Mouse (Mus musculus) C2C12 (cell line): ENCODE measurements around the gene Mien1. TPM values are rescaled to one million over a fixed set of nuclear protein-coding genes. Genes with fewer than 3 reads are reported as not detected.

Experiments used
- H3K27me3 ChIP-seq: one replicate; pipeline ENCODE4 v1.6.1; 2011; ENCODE audit not compliant: control insufficient read depth, insufficient read depth, insufficient read length
- H3K36me3 ChIP-seq: one replicate; pipeline ENCODE4 v1.6.1; 2011; ENCODE audit not compliant: control insufficient read depth, insufficient read depth
- H3K4me3 ChIP-seq: one replicate; pipeline ENCODE4 v1.5.1; 2011; ENCODE audit warnings: mild to moderate bottlenecking, control low read depth; ENCODE audit not compliant: poor library complexity, insufficient read depth, severe bottlenecking
- H3K79me2 ChIP-seq: one replicate; pipeline ENCODE4 v1.6.1; 2011; ENCODE audit not compliant: control insufficient read depth, insufficient read depth
- H3K79me3 ChIP-seq: one replicate; pipeline ENCODE4 v1.6.1; 2011; ENCODE audit warnings: low read depth, control low read depth
- H3ac ChIP-seq: one replicate; pipeline ENCODE3; 2011; ENCODE audit warnings: low read depth; ENCODE audit not compliant: control insufficient read depth, insufficient read length
- CEBPB ChIP-seq: IDR thresholded peaks from one replicate; pipeline ENCODE4 v1.6.1; 2011; ENCODE audit warnings: low read depth, mild to moderate bottlenecking, control low read depth, moderate library complexity
- CTCF ChIP-seq: IDR thresholded peaks from one replicate; pipeline ENCODE4 v1.5.1; 2011; ENCODE audit not compliant: control insufficient read depth, insufficient read depth, insufficient read length
- MAX ChIP-seq: IDR thresholded peaks from one replicate; pipeline ENCODE4 v1.6.1; 2011; ENCODE audit warnings: mild to moderate bottlenecking, control low read depth
- MYOD1 ChIP-seq: IDR thresholded peaks from one replicate; pipeline ENCODE4 v1.6.1; 2011; ENCODE audit warnings: low read depth; ENCODE audit not compliant: control insufficient read depth, insufficient read length
- USF1 ChIP-seq: IDR thresholded peaks from one replicate; pipeline ENCODE4 v1.6.1; 2011; ENCODE audit warnings: low read depth, mild to moderate bottlenecking, control low read depth, moderate library complexity
- polyA plus RNA-seq: library from polyadenylated mRNA; unstranded; fragments of >200 nt; fragmentation: generic; extraction: Trizol; gene quantifications from one replicate; pipeline ENCODE4 v1.2.1, GENCODE M21; 2012; ENCODE audit warnings: missing spikeins

Mien1 gene
- polyA plus RNA-seq, 1 experiment, result 73.7 TPM

- Histone ChIP-seq H3ac (peak overlapping the region; percentile 22), H3K4me3 (no peak overlapping the region), H3K79me2 (no peaks in the 10 kb centered on the region), H3K27me3 (peaks cover 20% of the 10 kb centered on the region), H3K79me3 (no peaks in the 10 kb centered on the region), H3K36me3 (no peaks in the 10 kb centered on the region)
- TF ChIP-seq MAX (no peak), CEBPB (no peak), CTCF (no peak)
Observed at GRCm38 (mm10) chr11:98390141-98390540, 48.6 kb downstream of the Mien1 start.

GRCm38 (mm10) chr11:98389221-98389780, 49.5 kb downstream of the Mien1 start:
- Histone ChIP-seq H3K79me2 (no peaks in the 10 kb centered on the region), H3K79me3 (no peaks in the 10 kb centered on the region), H3K4me3 (no peak overlapping the region), H3K27me3 (peaks cover 20% of the 10 kb centered on the region), H3ac (no peak overlapping the region), H3K36me3 (no peaks in the 10 kb centered on the region)
- TF ChIP-seq CEBPB, result no peak
- peak; percentile 30 for TF ChIP-seq CTCF
- no peak for TF ChIP-seq USF1

- H3ac ChIP-seq, result no peak overlapping the region
- no peaks in the 10 kb centered on the region for H3K79me3 ChIP-seq
- TF ChIP-seq MYOD1 (no peak), MAX (no peak), USF1 (no peak)
- peaks cover 20% of the 10 kb centered on the region for H3K27me3 ChIP-seq
- H3K4me3 ChIP-seq, result no peak overlapping the region
- H3K36me3 ChIP-seq, result no peaks in the 10 kb centered on the region
- no peaks in the 10 kb centered on the region for H3K79me2 ChIP-seq
Observed at GRCm38 (mm10) chr11:98388282-98388681, 50.5 kb downstream of the Mien1 start.

Other genes with a start within 250 kb of the Mien1 start
- gene Med1, start 245.7 kb downstream of the Mien1 start, polyA plus RNA-seq, result 18.0 TPM
- 8.7 TPM for gene Cdk12, start 235.9 kb downstream of the Mien1 start, polyA plus RNA-seq
- not detected for gene Neurod2, start 109.3 kb downstream of the Mien1 start, polyA plus RNA-seq
- 0.28 TPM for gene Ppp1r1b, start 90.6 kb downstream of the Mien1 start, polyA plus RNA-seq
- 28.3 TPM for gene Stard3, start 80.6 kb downstream of the Mien1 start, polyA plus RNA-seq
- gene Tcap, start 55.2 kb downstream of the Mien1 start, polyA plus RNA-seq, result 0.13 TPM
- 0.04 TPM for gene Pnmt, start 52.5 kb downstream of the Mien1 start, polyA plus RNA-seq
- gene Pgap3, start 38.5 kb downstream of the Mien1 start, polyA plus RNA-seq, result 6.3 TPM
- gene Erbb2, start 26.5 kb downstream of the Mien1 start, polyA plus RNA-seq, result 15.4 TPM
- not detected for gene Grb7, start 7.4 kb upstream of the Mien1 start, polyA plus RNA-seq
- gene Ikzf3, start 107.0 kb upstream of the Mien1 start, polyA plus RNA-seq, result not detected
- gene Zpbp2, start 112.1 kb upstream of the Mien1 start, polyA plus RNA-seq, result not detected
- 25.0 TPM for gene Ormdl3, start 148.4 kb upstream of the Mien1 start, polyA plus RNA-seq
- gene Lrrc3c, start 159.3 kb upstream of the Mien1 start, polyA plus RNA-seq, result not detected
- 0.34 TPM for gene Gm12355, start 186.7 kb upstream of the Mien1 start, polyA plus RNA-seq
- not detected for gene Gsdma3, start 187.4 kb upstream of the Mien1 start, polyA plus RNA-seq
- gene Gsdma2, start 207.8 kb upstream of the Mien1 start, polyA plus RNA-seq, result not detected
- not detected for gene Gsdma, start 225.4 kb upstream of the Mien1 start, polyA plus RNA-seq
- 244 TPM for gene Psmd3, start 243.6 kb upstream of the Mien1 start, polyA plus RNA-seq